Mouse (Mus musculus): ENCODE data around the gene Nol6.

DNA sequence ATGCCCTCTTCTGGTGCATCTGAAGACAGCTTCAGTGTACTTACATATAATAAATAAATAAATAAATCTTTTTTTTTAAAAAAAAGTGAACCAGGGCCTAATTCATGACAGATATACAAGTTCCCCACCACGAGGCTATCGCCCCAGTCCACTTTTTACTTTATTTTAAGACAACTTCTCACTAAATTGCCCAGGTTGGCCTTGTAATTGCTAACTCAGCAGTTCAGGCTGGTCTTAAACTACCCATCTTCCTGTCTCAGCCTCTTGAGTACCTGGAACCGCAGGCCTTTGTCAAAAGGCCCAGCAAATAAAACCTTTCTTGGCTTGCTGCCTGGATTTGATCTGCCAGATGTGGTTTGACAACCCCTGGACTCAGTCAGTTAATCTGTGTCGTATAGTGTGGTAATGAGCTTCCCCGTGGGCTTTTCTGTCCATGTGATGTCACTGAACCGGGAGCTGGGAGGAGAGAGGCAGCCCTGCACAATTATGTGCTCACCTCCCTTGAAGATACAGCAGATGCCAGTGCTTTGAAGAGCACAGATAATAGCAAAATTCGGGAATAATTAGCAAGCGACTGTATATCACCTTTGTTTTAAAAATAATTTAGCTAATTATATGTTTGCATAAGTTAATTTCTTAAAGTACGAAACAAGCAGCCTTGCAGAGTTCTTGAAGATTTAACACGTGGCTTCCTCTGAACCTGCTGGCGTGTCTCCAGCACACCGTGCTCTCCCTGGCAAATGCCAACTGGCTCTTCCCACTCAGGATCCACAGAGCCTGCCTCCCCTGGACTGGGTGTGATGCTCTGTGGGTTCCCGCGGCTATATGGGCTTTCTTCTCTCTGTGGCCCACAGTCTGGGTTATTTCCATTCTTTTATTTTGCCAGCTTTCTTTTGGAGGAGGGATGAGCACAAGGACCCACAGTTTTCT lies 52.5 kb downstream of the Nol6 start:
- no peak for TF ChIP-seq GATA1 (IDR thresholded peaks at IDR 0.05; ENCODE audit: low read length)
- TF ChIP-seq TAL1 (IDR thresholded peaks at IDR 0.05; ENCODE audit: low read length): no peak
